Mouse (Mus musculus): ENCODE measurements around the gene Atp11b. TPM values are rescaled to one million over a fixed set of nuclear protein-coding genes. Genes with fewer than 3 reads are reported as not detected.

The Atp11b gene
- polyA plus RNA-seq, 1 experiment from 2014 or later: 26.2 TPM

- Histone ChIP-seq H3K36me3 (ENCODE audit: control insufficient read depth, insufficient read depth) (no peaks in the 10 kb centered on the region), H3K27ac (ENCODE audit: low read length) (no peak overlapping the region), H3K4me3 (ENCODE audit: low read length) (no peak overlapping the region), H3K4me1 (ENCODE audit: control insufficient read depth, insufficient read depth, low read length) (peaks cover 6% of the 10 kb centered on the region; the same call in 1 of the 2 replicates), H3K4me2 (ENCODE audit: low read depth, low read length) (no peak overlapping the region), H3K9ac (ENCODE audit: low read length) (no peak overlapping the region), H3K27me3 (ENCODE audit: control insufficient read depth, insufficient read depth, low read length) (no peaks in the 10 kb centered on the region), H3K9me3 (replicated peaks; ENCODE audit: control insufficient read depth, low read length) (no peaks in the 10 kb centered on the region)
- no peak for ATAC-seq (replicated peaks; ENCODE audit: extremely low read depth, insufficient read depth, low FRiP score)
- 68% methylated on average over 2 of the region's 2 CpGs for WGBS
Measured at GRCm38 (mm10) chr3:35751724-35752123, 2.2 kb upstream of the Atp11b start.

- H3K27ac ChIP-seq (ENCODE audit: low read length): no peak overlapping the region
- no peaks in the 10 kb centered on the region for H3K27me3 ChIP-seq (ENCODE audit: control insufficient read depth, insufficient read depth, low read length)
- ATAC-seq (replicated peaks; ENCODE audit: extremely low read depth, insufficient read depth, low FRiP score): no peak
- H3K4me2 ChIP-seq (ENCODE audit: low read depth, low read length): no peak overlapping the region
- no peak overlapping the region for H3K4me3 ChIP-seq (ENCODE audit: low read length)
- 65% methylated on average over 4 of the region's 4 CpGs for WGBS
- H3K9me3 ChIP-seq (replicated peaks; ENCODE audit: control insufficient read depth, low read length): no peaks in the 10 kb centered on the region
- no peaks in the 10 kb centered on the region for H3K36me3 ChIP-seq (ENCODE audit: control insufficient read depth, insufficient read depth)
- no peak overlapping the region for H3K9ac ChIP-seq (ENCODE audit: low read length)
- H3K4me1 ChIP-seq (ENCODE audit: control insufficient read depth, insufficient read depth, low read length): 0 out of 2 replicates have a peak, but pooled peaks cover 2% of the 10 kb centered on the region
Measured at GRCm38 (mm10) chr3:35762735-35763134, 8.8 kb downstream of the Atp11b start.

- no peaks in the 10 kb centered on the region for H3K9me3 ChIP-seq (replicated peaks; ENCODE audit: control insufficient read depth, low read length)
- no peak overlapping the region for H3K4me3 ChIP-seq (ENCODE audit: low read length)
- no peaks in the 10 kb centered on the region for H3K36me3 ChIP-seq (ENCODE audit: control insufficient read depth, insufficient read depth)
- H3K4me1 ChIP-seq (ENCODE audit: control insufficient read depth, insufficient read depth, low read length): 0 out of 2 replicates have a peak, but pooled peaks cover 2% of the 10 kb centered on the region
- H3K9ac ChIP-seq (ENCODE audit: low read length): no peak overlapping the region
- ATAC-seq (replicated peaks; ENCODE audit: extremely low read depth, insufficient read depth, low FRiP score): no peak
- H3K27me3 ChIP-seq (ENCODE audit: control insufficient read depth, insufficient read depth, low read length): no peaks in the 10 kb centered on the region
- no peak overlapping the region for H3K4me2 ChIP-seq (ENCODE audit: low read depth, low read length)
- WGBS: 67% methylated on average over 7 of the region's 7 CpGs
- H3K27ac ChIP-seq (ENCODE audit: low read length): no peak overlapping the region
Measured at GRCm38 (mm10) chr3:35764637-35765617, 11.0 kb downstream of the Atp11b start.

GRCm38 (mm10) chr3:35779748-35780147 lies 25.8 kb downstream of the Atp11b start:
- WGBS: 83% methylated on average over 3 of the region's 3 CpGs
- Histone ChIP-seq H3K4me3 (ENCODE audit: low read length) (no peak overlapping the region), H3K27ac (ENCODE audit: low read length) (no peak overlapping the region), H3K9ac (ENCODE audit: low read length) (no peak overlapping the region), H3K27me3 (ENCODE audit: control insufficient read depth, insufficient read depth, low read length) (no peaks in the 10 kb centered on the region), H3K4me1 (ENCODE audit: control insufficient read depth, insufficient read depth, low read length) (no peaks in the 10 kb centered on the region), H3K9me3 (replicated peaks; ENCODE audit: control insufficient read depth, low read length) (no peaks in the 10 kb centered on the region), H3K36me3 (ENCODE audit: control insufficient read depth, insufficient read depth) (no peaks in the 10 kb centered on the region; the same call in 1 of the 2 replicates), H3K4me2 (ENCODE audit: low read depth, low read length) (no peak overlapping the region)
- ATAC-seq (replicated peaks; ENCODE audit: extremely low read depth, insufficient read depth, low FRiP score): no peak

GRCm38 (mm10) chr3:35802040-35802439 lies 48.1 kb downstream of the Atp11b start:
- Histone ChIP-seq H3K27ac (ENCODE audit: low read length) (no peak overlapping the region), H3K4me1 (ENCODE audit: control insufficient read depth, insufficient read depth, low read length) (no peaks in the 10 kb centered on the region), H3K4me2 (ENCODE audit: low read depth, low read length) (no peak overlapping the region), H3K4me3 (ENCODE audit: low read length) (no peak overlapping the region), H3K36me3 (ENCODE audit: control insufficient read depth, insufficient read depth) (peaks cover 34% of the 10 kb centered on the region), H3K9ac (ENCODE audit: low read length) (no peak overlapping the region), H3K9me3 (replicated peaks; ENCODE audit: control insufficient read depth, low read length) (peaks cover 4% of the 10 kb centered on the region; the same call in 1 of the 2 replicates), H3K27me3 (ENCODE audit: control insufficient read depth, insufficient read depth, low read length) (no peaks in the 10 kb centered on the region)
- WGBS: 87% methylated on average over 2 of the region's 2 CpGs
- no peak for ATAC-seq (replicated peaks; ENCODE audit: extremely low read depth, insufficient read depth, low FRiP score)

- no peaks in the 10 kb centered on the region for H3K9me3 ChIP-seq (replicated peaks; ENCODE audit: control insufficient read depth, low read length)
- no peak overlapping the region for H3K27ac ChIP-seq (ENCODE audit: low read length)
- no peaks in the 10 kb centered on the region; the same call in 1 of the 2 replicates for H3K36me3 ChIP-seq (ENCODE audit: control insufficient read depth, insufficient read depth)
- no peak overlapping the region for H3K4me2 ChIP-seq (ENCODE audit: low read depth, low read length)
- H3K4me1 ChIP-seq (ENCODE audit: control insufficient read depth, insufficient read depth, low read length): no peaks in the 10 kb centered on the region
- no peak overlapping the region for H3K9ac ChIP-seq (ENCODE audit: low read length)
- WGBS: 51% methylated on average over 3 of the region's 3 CpGs
- no peaks in the 10 kb centered on the region for H3K27me3 ChIP-seq (ENCODE audit: control insufficient read depth, insufficient read depth, low read length)
- no peak overlapping the region for H3K4me3 ChIP-seq (ENCODE audit: low read length)
- no peak for ATAC-seq (replicated peaks; ENCODE audit: extremely low read depth, insufficient read depth, low FRiP score)
Measured at GRCm38 (mm10) chr3:35819887-35820286, 66.0 kb downstream of the Atp11b start.

GRCm38 (mm10) chr3:35822036-35822435 lies 68.1 kb downstream of the Atp11b start:
- 97% methylated on average over 3 of the region's 3 CpGs for WGBS
- Histone ChIP-seq H3K4me1 (ENCODE audit: control insufficient read depth, insufficient read depth, low read length) (no peaks in the 10 kb centered on the region), H3K4me2 (ENCODE audit: low read depth, low read length) (no peak overlapping the region), H3K9ac (ENCODE audit: low read length) (no peak overlapping the region), H3K9me3 (replicated peaks; ENCODE audit: control insufficient read depth, low read length) (no peaks in the 10 kb centered on the region), H3K27ac (ENCODE audit: low read length) (no peak overlapping the region), H3K36me3 (ENCODE audit: control insufficient read depth, insufficient read depth) (no peaks in the 10 kb centered on the region; the same call in 1 of the 2 replicates), H3K27me3 (ENCODE audit: control insufficient read depth, insufficient read depth, low read length) (no peaks in the 10 kb centered on the region), H3K4me3 (ENCODE audit: low read length) (no peak overlapping the region)
- no peak for ATAC-seq (replicated peaks; ENCODE audit: extremely low read depth, insufficient read depth, low FRiP score)

- peaks cover 6% of the 10 kb centered on the region for H3K36me3 ChIP-seq (ENCODE audit: control insufficient read depth, insufficient read depth)
- H3K4me3 ChIP-seq (ENCODE audit: low read length): no peak overlapping the region
- ATAC-seq (replicated peaks; ENCODE audit: extremely low read depth, insufficient read depth, low FRiP score): peak; percentile 88
- no peaks in the 10 kb centered on the region for H3K27me3 ChIP-seq (ENCODE audit: control insufficient read depth, insufficient read depth, low read length)
- H3K9me3 ChIP-seq (replicated peaks; ENCODE audit: control insufficient read depth, low read length): no peaks in the 10 kb centered on the region
- H3K9ac ChIP-seq (ENCODE audit: low read length): no peak overlapping the region
- peak overlapping the region; percentile 36 for H3K4me2 ChIP-seq (ENCODE audit: low read depth, low read length)
- WGBS: 47% methylated on average over 9 of the region's 9 CpGs
- H3K27ac ChIP-seq (ENCODE audit: low read length): peak overlapping the region; percentile 37
- H3K4me1 ChIP-seq (ENCODE audit: control insufficient read depth, insufficient read depth, low read length): no peaks in the 10 kb centered on the region; the same call in 1 of the 2 replicates
Measured at GRCm38 (mm10) chr3:35849326-35849725, 95.4 kb downstream of the Atp11b start.

GRCm38 (mm10) chr3:35883267-35883666 lies 129.4 kb downstream of the Atp11b start:
- Histone ChIP-seq H3K4me3 (ENCODE audit: low read length) (no peak overlapping the region), H3K36me3 (ENCODE audit: control insufficient read depth, insufficient read depth) (no peaks in the 10 kb centered on the region), H3K4me2 (ENCODE audit: low read depth, low read length) (no peak overlapping the region), H3K9me3 (replicated peaks; ENCODE audit: control insufficient read depth, low read length) (no peaks in the 10 kb centered on the region), H3K27me3 (ENCODE audit: control insufficient read depth, insufficient read depth, low read length) (no peaks in the 10 kb centered on the region), H3K4me1 (ENCODE audit: control insufficient read depth, insufficient read depth, low read length) (no peaks in the 10 kb centered on the region), H3K27ac (ENCODE audit: low read length) (no peak overlapping the region), H3K9ac (ENCODE audit: low read length) (no peak overlapping the region)
- no peak for ATAC-seq (replicated peaks; ENCODE audit: extremely low read depth, insufficient read depth, low FRiP score)
